Mouse (Mus musculus) liver, postnatal 0 days (tissue): Measurements from ENCODE around the gene Sympk.

Experiments
- CTCF ChIP-seq: sonication (generic); IDR thresholded peaks from 2 replicates; pipeline ENCODE4 v1.5.1; 2016; ENCODE audit warnings: antibody characterized with exemption, low read depth
- EP300 ChIP-seq: IDR thresholded peaks from 2 replicates; pipeline ENCODE4 v1.6.1; 2016; ENCODE audit warnings: antibody characterized with exemption, low read depth, mild to moderate bottlenecking

DNA sequence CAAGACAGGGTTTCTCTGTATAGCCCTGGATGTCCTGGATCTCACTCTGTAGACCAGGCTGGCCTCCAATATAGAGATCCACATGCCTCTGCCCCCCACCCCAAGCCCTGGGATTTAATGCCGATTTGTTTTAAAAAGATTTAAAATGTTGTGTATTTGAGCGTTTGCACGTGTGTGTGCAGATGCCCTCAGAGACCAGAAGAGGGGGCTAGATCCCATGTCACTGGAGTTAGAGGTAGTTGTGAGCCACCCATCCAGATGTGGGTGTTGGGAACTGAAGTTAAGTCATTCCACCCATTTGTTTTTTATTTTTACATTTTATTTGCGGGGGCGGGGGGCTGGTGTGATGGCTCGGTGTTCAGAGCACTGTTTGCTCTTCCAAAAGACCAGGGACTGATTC, 50.3 kb downstream of the Sympk start:
- peak; percentile 43 for TF ChIP-seq CTCF
- no peak for TF ChIP-seq EP300
